Mouse (Mus musculus) testis, adult 2 months (tissue): ENCODE measurements at regions not wholly inside any gene's neighbourhood (a gene's known extent, or its start where the extent isn't known, plus 50 kb on each side); places are given as distances from the start of the nearest gene placed in this dataset.

Source experiments
- CTCF ChIP-seq: fragments of 200-500 bp; IDR thresholded peaks from 2 replicates; pipeline ENCODE4 v1.5.1; 2012; ENCODE audit warnings: low read depth, mild to moderate bottlenecking, inconsistent platforms, low read length, moderate library complexity; ENCODE audit not compliant: control insufficient read depth, insufficient read depth, insufficient replicate concordance
- POLR2A ChIP-seq: fragments of 200-500 bp; IDR thresholded peaks from 2 replicates; pipeline ENCODE4 v1.6.1; 2012; ENCODE audit warnings: low read depth, mild to moderate bottlenecking, inconsistent platforms, low read length, moderate library complexity; ENCODE audit not compliant: control insufficient read depth

DNA sequence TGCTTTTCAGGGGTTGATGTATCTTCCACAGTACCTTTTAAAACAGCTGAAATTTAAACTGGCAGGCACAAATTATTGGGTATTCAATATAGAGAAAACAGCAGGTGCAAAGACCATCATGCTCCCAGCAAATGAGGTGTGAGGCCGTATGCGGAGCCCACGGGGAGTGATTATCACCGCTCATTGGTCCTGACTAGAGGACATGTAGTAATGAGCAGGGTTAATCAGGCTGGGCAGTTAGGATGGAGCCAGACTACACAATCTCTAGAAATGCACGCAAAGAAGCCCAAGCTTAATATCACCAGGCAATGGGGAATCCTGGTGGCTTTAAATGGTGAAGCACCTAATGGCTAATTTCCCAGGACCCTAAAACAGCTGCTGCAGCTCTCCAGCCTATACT is 287.5 kb upstream of the Veph1 start:
- TF ChIP-seq POLR2A (no peak), CTCF (no peak)
